9 mouse cellular contexts compared by ENCODE assay signal in genomic region chr6:87597116-87597833, GRCm38 (mm10). TPM values are rescaled to one million over a fixed set of nuclear protein-coding genes. Genes with fewer than 3 reads are reported as not detected.
DNase-seq lines count a peak whose midpoint lies in the region; ATAC-seq and TF ChIP-seq lines count a peak whose summit lies in the region.
"Had no signal": no experiment of that assay in that cellular context is flagged by ENCODE, and none has a peak within 500 bp of the region (broad histone marks: within the 10 kb centered on the region; RNA-seq: fewer than 3 reads in every experiment).

No protein-coding gene starts in this region.

- H3K9ac ChIP-seq in lung, postnatal 0 days (replicated peaks; ENCODE audit: low read depth), result no peak overlapping the region
- no peak overlapping the region for H3K9ac ChIP-seq in midbrain, postnatal 0 days (replicated peaks; ENCODE audit: low read length, poor library complexity, severe bottlenecking)

- TF ChIP-seq POLR2A in lung, adult 2 months (IDR thresholded peaks at IDR 0.05; ENCODE audit: borderline replicate concordance, extremely low read depth, low read depth, low read length), result no peak

- H3K36me3 ChIP-seq in lung, postnatal 0 days (ENCODE audit: insufficient read depth, low read length), result no peaks in the 10 kb centered on the region
- no peaks in the 10 kb centered on the region for H3K36me3 ChIP-seq in embryonic facial prominence, embryonic 10.5 days (replicated peaks)
- H3K36me3 ChIP-seq in midbrain, postnatal 0 days (ENCODE audit: insufficient read depth, low read length), result no peaks in the 10 kb centered on the region

- peak; percentile 54 for ATAC-seq in lung, postnatal 0 days
- ATAC-seq in inflammation-experienced regulatory T-cells, adult 6 months, result peak; percentile 86
- ATAC-seq in midbrain, postnatal 0 days (ENCODE audit: low FRiP score), result peak; percentile 49

- H3K4me2 ChIP-seq in lung, postnatal 0 days (replicated peaks; ENCODE audit: low read depth, low read length), result no peak overlapping the region
- H3K4me2 ChIP-seq in midbrain, postnatal 0 days (ENCODE audit: low read depth, low read length, poor library complexity, severe bottlenecking), result no peak overlapping the region

- intact Hi-C loops in left cerebral cortex, postnatal 36 days (cut with DNase I), result no loop called here

- no peak for TF ChIP-seq EP300 in lung, postnatal 0 days (IDR thresholded peaks at IDR 0.05)

- no peaks in the 10 kb centered on the region for H3K4me1 ChIP-seq in lung, postnatal 0 days (ENCODE audit: insufficient read depth, low read depth, low read length)
- H3K4me1 ChIP-seq in lung, adult 2 months (ENCODE audit: control insufficient read depth, insufficient read depth, low read length), result no peaks in the 10 kb centered on the region
- H3K4me1 ChIP-seq in embryonic facial prominence, embryonic 10.5 days, result peaks cover 8% of the 10 kb centered on the region; the same call in 1 of the 2 replicates
- no peaks in the 10 kb centered on the region for H3K4me1 ChIP-seq in midbrain, postnatal 0 days (ENCODE audit: insufficient read depth, low read length)

- no peak overlapping the region for H3K27ac ChIP-seq in lung, postnatal 0 days (ENCODE audit: low read length)
- no peak overlapping the region for H3K27ac ChIP-seq in embryonic facial prominence, embryonic 10.5 days (replicated peaks)
- no peak overlapping the region for H3K27ac ChIP-seq in midbrain, postnatal 0 days (ENCODE audit: low read depth, low read length)

- H3K27me3 ChIP-seq in lung, postnatal 0 days (replicated peaks; ENCODE audit: insufficient read depth, low read length), result no peaks in the 10 kb centered on the region
- H3K27me3 ChIP-seq in embryonic facial prominence, embryonic 10.5 days (replicated peaks; ENCODE audit: low read depth, poor library complexity, severe bottlenecking), result no peaks in the 10 kb centered on the region
- H3K27me3 ChIP-seq in midbrain, postnatal 0 days (ENCODE audit: insufficient read depth, low read length), result no peaks in the 10 kb centered on the region

- H3K9me3 ChIP-seq in lung, postnatal 0 days (ENCODE audit: low read length), result no peaks in the 10 kb centered on the region
- no peaks in the 10 kb centered on the region for H3K9me3 ChIP-seq in embryonic facial prominence, embryonic 10.5 days
- H3K9me3 ChIP-seq in midbrain, postnatal 0 days (ENCODE audit: low read length), result no peaks in the 10 kb centered on the region
- H3K9me3 ChIP-seq: megakaryocyte, embryonic 14.5 days had no signal

- DNase-seq in lung, postnatal 0 days (ENCODE audit: low spot score), result peak; percentile 24
- DNase-seq in lung, adult 2 months, result no peak
- DNase-seq in embryonic facial prominence, embryonic 10.5 days (ENCODE audit: low spot score), result peak; percentile 51
- DNase-seq in midbrain, postnatal 0 days (ENCODE audit: low spot score), result peak; percentile 81
- DNase-seq in cerebellum, adult 9-10 months, result no peak
- no peak for DNase-seq in left cerebral cortex, postnatal 36 days (ENCODE audit: low spot score in 2 of 2)
- no peak for DNase-seq in layer of hippocampus, adult 9-11 months

- TF ChIP-seq CTCF in lung, postnatal 0 days (IDR thresholded peaks at IDR 0.05), result no peak
- no peak for TF ChIP-seq CTCF in lung, adult 2 months (IDR thresholded peaks at IDR 0.05; ENCODE audit: insufficient read depth, low read length)
- no peak for TF ChIP-seq CTCF in midbrain, postnatal 0 days (IDR thresholded peaks at IDR 0.05)

- 51% methylated on average over 10 of the region's 10 CpGs for WGBS in lung, postnatal 0 days
- 53% methylated on average over 10 of the region's 10 CpGs for WGBS in lung, adult 2 months
- 47% methylated on average over 10 of the region's 10 CpGs for WGBS in embryonic facial prominence, embryonic 10.5 days
- 36% methylated on average over 10 of the region's 10 CpGs for WGBS in midbrain, postnatal 0 days

- H3K4me3 ChIP-seq in lung, postnatal 0 days (ENCODE audit: low read depth, low read length), result no peak overlapping the region
- no peak overlapping the region for H3K4me3 ChIP-seq in lung, adult 2 months (replicated peaks; ENCODE audit: extremely low read depth, low read depth, low read length)
- H3K4me3 ChIP-seq in embryonic facial prominence, embryonic 10.5 days, result no peak overlapping the region
- no peak overlapping the region for H3K4me3 ChIP-seq in midbrain, postnatal 0 days (ENCODE audit: low read depth, low read length)
- H3K4me3 ChIP-seq: megakaryocyte, embryonic 14.5 days had no signal

RNA-seq across cellular contexts. Expression of gene Prokr1, which starts 6.7 kb away (rescaled TPM):
- polyA plus RNA-seq in lung, postnatal 0 days (2015; fragmentation: Nextera tagmentation; extraction: Ambion mirVana), result 0.41 and 0.52 TPM in 2 replicates
- polyA plus RNA-seq in lung, adult 2 months (2012; rRNA removed), result 0.41 and 0.83 TPM in 2 replicates
- 0.87 and 1.2 TPM in 2 replicates for polyA plus RNA-seq in embryonic facial prominence, embryonic 10.5 days (2016; fragmentation: Nextera tagmentation; extraction: Ambion mirVana)
- not detected for polyA plus RNA-seq in inflammation-experienced regulatory T-cells, adult 6 months (2017; shearing (Covaris generic))
- 2.7 and 3.4 TPM in 2 replicates for total RNA-seq in midbrain, postnatal 0 days (2014; rRNA removed)
- 1.3 and 1.5 TPM in 2 replicates for polyA plus RNA-seq in midbrain, postnatal 0 days (2015; fragmentation: Nextera tagmentation; extraction: Ambion mirVana)
- under 1 TPM; 0.09 to 0.17 TPM for total RNA-seq in left cerebral cortex, postnatal 36 days (2021)

Comparison
In these comparisons a context has a peak if more than half of its experiments do, and no peak if none do; other contexts are left out.
1. DNase-seq: peak in lung, postnatal 0 days (single experiment), embryonic facial prominence, embryonic 10.5 days (single experiment) and midbrain, postnatal 0 days (single experiment); none in lung, adult 2 months (single experiment), cerebellum, adult 9-10 months (single experiment), left cerebral cortex, postnatal 36 days (0 of 2) and layer of hippocampus, adult 9-11 months (single experiment).
2. Peak in every context shown above with its lines, with median percentiles within 50 percentile points of each other: ATAC-seq.